Mouse (Mus musculus) adrenal gland, postnatal 0 days (tissue): ENCODE results near the gene Gm18336. TPM values are rescaled to one million over a fixed set of nuclear protein-coding genes. Genes with fewer than 3 reads are reported as not detected.

Experiments
- polyA plus RNA-seq: library from polyadenylated mRNA; unstranded; fragments of >200 nt; fragmentation: Nextera tagmentation; extraction: Ambion mirVana; gene quantifications from 2 replicates; pipeline ENCODE4 v1.2.1, GENCODE M21; 2015

Gene Gm18336
- polyA plus RNA-seq = not detected in 2 replicates

DNA sequence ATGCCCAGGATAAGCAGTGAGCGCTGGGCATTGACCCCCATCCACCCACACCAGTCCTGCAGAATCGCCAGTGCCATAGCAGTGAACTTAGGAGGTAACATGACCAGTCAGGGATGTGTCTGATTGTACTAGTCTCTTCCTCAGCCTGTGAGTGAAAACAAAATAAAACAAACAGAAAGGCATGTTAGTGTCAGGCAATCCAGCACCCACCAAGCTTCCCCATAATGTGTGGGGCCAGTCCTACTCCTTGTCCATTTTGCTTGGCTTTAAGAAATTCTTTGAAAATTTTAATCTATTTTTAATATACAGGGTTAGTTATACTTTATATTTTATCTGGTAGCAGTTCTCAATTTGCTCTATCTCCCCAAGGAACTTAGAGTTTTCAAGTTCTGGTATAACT is at the start of gene Gm18336:
Gene Gm18336 (minus strand): TSS at position 101 of the 400 bp plus-strand sequence.

DNA sequence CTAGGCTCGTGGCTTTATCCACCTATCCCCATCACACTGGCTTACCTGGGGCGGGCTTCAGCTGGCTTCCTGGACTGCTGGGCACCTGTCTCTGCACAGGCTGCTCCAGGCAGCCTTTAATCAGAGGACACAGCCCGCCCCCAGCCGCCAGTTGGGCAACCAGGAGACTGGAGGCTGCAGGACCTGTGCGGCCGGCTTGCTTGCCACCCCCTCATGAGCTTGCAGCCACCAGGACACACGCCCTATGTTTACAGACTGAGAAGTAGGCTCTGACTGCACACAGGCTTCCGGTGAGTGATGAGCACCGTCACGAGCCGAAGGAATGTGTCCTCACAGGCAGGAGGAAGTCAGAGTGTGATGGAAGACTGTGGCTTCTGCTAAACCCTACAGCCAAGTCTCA is 36.7 kb upstream of the Gm18336 start, which contains the start of gene Trex2:
Gene Trex2 (minus strand): TSS at position 93 of the 400 bp plus-strand sequence.

GRCm38 (mm10) chrX:73410880-73411517 is 12.5 kb upstream of the Gm18336 start, which contains the start of gene Zfp92:
Zfp92 (plus strand) TSS chrX:73411096.

Other genes with a start within 250 kb of the Gm18336 start
- not detected in 2 replicates for gene Xlr5b, start 249.9 kb downstream of the Gm18336 start, polyA plus RNA-seq
- gene DXBay18, start 249.3 kb downstream of the Gm18336 start, polyA plus RNA-seq = not detected in 2 replicates
- gene Spin2d, start 221.7 kb downstream of the Gm18336 start, polyA plus RNA-seq = not detected in 2 replicates
- 3.0 and 18.5 TPM in 2 replicates for gene Xlr3b, start 206.5 kb downstream of the Gm18336 start, polyA plus RNA-seq
- 0.62 and 9.2 TPM in 2 replicates for gene Xlr4b, start 184.4 kb downstream of the Gm18336 start, polyA plus RNA-seq
- 17.5 and 22.4 TPM in 2 replicates for gene F8a, start 170.4 kb downstream of the Gm18336 start, polyA plus RNA-seq
- gene Xlr4c, start 155.6 kb downstream of the Gm18336 start, polyA plus RNA-seq = 0.14 TPM in 1 of 2 replicates, not detected in the other
- not detected in 2 replicates for gene Xlr3c, start 133.3 kb downstream of the Gm18336 start, polyA plus RNA-seq
- gene Xlr5a, start 105.8 kb downstream of the Gm18336 start, polyA plus RNA-seq = 0.19 TPM in 1 of 2 replicates, not detected in the other
- gene Xlr5c, start 105.8 kb downstream of the Gm18336 start, polyA plus RNA-seq = not detected in 2 replicates
- not detected in 2 replicates for gene Gm45015, start 61.9 kb downstream of the Gm18336 start, polyA plus RNA-seq
- gene Zfp275, start 56.1 kb downstream of the Gm18336 start, polyA plus RNA-seq = 4.1 and 4.5 TPM in 2 replicates
- gene Zfp92, start 12.4 kb upstream of the Gm18336 start, polyA plus RNA-seq = 0.12 and 0.17 TPM in 2 replicates
- gene Trex2, start 36.6 kb upstream of the Gm18336 start, polyA plus RNA-seq = 0.82 TPM in 1 of 2 replicates, not detected in the other
- gene Haus7, start 60.3 kb upstream of the Gm18336 start, polyA plus RNA-seq = 62.6 and 76.6 TPM in 2 replicates
- gene Bgn, start 84.9 kb upstream of the Gm18336 start, polyA plus RNA-seq = 128 and 200 TPM in 2 replicates
- 1.7 and 4.0 TPM in 2 replicates for gene Atp2b3, start 104.3 kb upstream of the Gm18336 start, polyA plus RNA-seq
- gene Dusp9, start 240.7 kb upstream of the Gm18336 start, polyA plus RNA-seq = 1.3 and 1.9 TPM in 2 replicates